Mouse (Mus musculus): Measurements from ENCODE around the gene Ncstn. TPM values are rescaled to one million over a fixed set of nuclear protein-coding genes. Genes with fewer than 3 reads are reported as not detected.

Ncstn gene
- polyA plus RNA-seq (2014; fragmentation: Nextera tagmentation; extraction: Ambion mirVana): 66.5 and 136 TPM in 2 replicates

GRCm38 (mm10) chr1:172082101-172082898, at the start of gene Ncstn, which contains the start of gene Copa:
Gene Ncstn, minus strand, starts transcription at chr1:172082795.
Gene Copa, plus strand, starts transcription at chr1:172082529.
- ATAC-seq (ENCODE audit: low FRiP score, low TSS enrichment): peak; percentile 98
- H3K27me3 ChIP-seq (ENCODE audit: control insufficient read depth, insufficient read depth, low read length): no peaks in the 10 kb centered on the region
- H3K9me3 ChIP-seq (ENCODE audit: control insufficient read depth, low read length): no peaks in the 10 kb centered on the region
- H3K9ac ChIP-seq (ENCODE audit: low read depth, low read length): peak within 1 kb of the TSS; percentile 86
- peak within 1 kb of the TSS; percentile 91 for H3K4me3 ChIP-seq (ENCODE audit: low read length)
- peak within 1 kb of the TSS; percentile 73 for H3K27ac ChIP-seq (ENCODE audit: low read depth, low read length)
- WGBS: under 1% methylated on average over 40 of the region's 40 CpGs
- peaks cover 29% of the 10 kb centered on the region for H3K36me3 ChIP-seq (ENCODE audit: control insufficient read depth, insufficient read depth, low read length)
- H3K4me2 ChIP-seq (replicated peaks; ENCODE audit: low read depth, low read length): peak within 1 kb of the TSS; percentile 44
- 0 out of 2 replicates have a peak, but pooled peaks cover 6% of the 10 kb centered on the region for H3K4me1 ChIP-seq (ENCODE audit: control insufficient read depth, insufficient read depth, low read length)

GRCm38 (mm10) chr1:172132319-172132718, 49.7 kb upstream of the Ncstn start:
- Histone ChIP-seq H3K9ac (ENCODE audit: low read depth, low read length) (no peak overlapping the region), H3K27ac (ENCODE audit: low read depth, low read length) (no peak overlapping the region), H3K4me2 (replicated peaks; ENCODE audit: low read depth, low read length) (no peak overlapping the region), H3K36me3 (ENCODE audit: control insufficient read depth, insufficient read depth, low read length) (peaks cover 63% of the 10 kb centered on the region), H3K9me3 (ENCODE audit: control insufficient read depth, low read length) (no peaks in the 10 kb centered on the region), H3K27me3 (ENCODE audit: control insufficient read depth, insufficient read depth, low read length) (no peaks in the 10 kb centered on the region), H3K4me3 (ENCODE audit: low read length) (no peak overlapping the region), H3K4me1 (ENCODE audit: control insufficient read depth, insufficient read depth, low read length) (peaks cover 6% of the 10 kb centered on the region)
- ATAC-seq (ENCODE audit: low FRiP score, low TSS enrichment): no peak
- 84% methylated on average over 7 of the region's 7 CpGs for WGBS

GRCm38 (mm10) chr1:172129780-172130179, 47.2 kb upstream of the Ncstn start:
- H3K36me3 ChIP-seq (ENCODE audit: control insufficient read depth, insufficient read depth, low read length): peaks cover 57% of the 10 kb centered on the region
- ATAC-seq (ENCODE audit: low FRiP score, low TSS enrichment): no peak
- no peak overlapping the region for H3K4me2 ChIP-seq (replicated peaks; ENCODE audit: low read depth, low read length)

GRCm38 (mm10) chr1:172129108-172129507, 46.5 kb upstream of the Ncstn start:
- peaks cover 50% of the 10 kb centered on the region for H3K36me3 ChIP-seq (ENCODE audit: control insufficient read depth, insufficient read depth, low read length)
- no peak overlapping the region for H3K9ac ChIP-seq (ENCODE audit: low read depth, low read length)
- peaks cover 7% of the 10 kb centered on the region for H3K4me1 ChIP-seq (ENCODE audit: control insufficient read depth, insufficient read depth, low read length)
- H3K4me2 ChIP-seq (replicated peaks; ENCODE audit: low read depth, low read length): no peak overlapping the region
- H3K4me3 ChIP-seq (ENCODE audit: low read length): no peak overlapping the region
- ATAC-seq (ENCODE audit: low FRiP score, low TSS enrichment): no peak
- H3K27ac ChIP-seq (ENCODE audit: low read depth, low read length): no peak overlapping the region
- H3K9me3 ChIP-seq (ENCODE audit: control insufficient read depth, low read length): no peaks in the 10 kb centered on the region
- WGBS: 80% methylated on average over 2 of the region's 2 CpGs
- H3K27me3 ChIP-seq (ENCODE audit: control insufficient read depth, insufficient read depth, low read length): no peaks in the 10 kb centered on the region

More at GRCm38 (mm10) chr1:172129780-172130179, 47.2 kb upstream of the Ncstn start:
- Histone ChIP-seq H3K27me3 (ENCODE audit: control insufficient read depth, insufficient read depth, low read length) (no peaks in the 10 kb centered on the region), H3K9me3 (ENCODE audit: control insufficient read depth, low read length) (no peaks in the 10 kb centered on the region), H3K9ac (ENCODE audit: low read depth, low read length) (no peak overlapping the region), H3K4me3 (ENCODE audit: low read length) (no peak overlapping the region), H3K27ac (ENCODE audit: low read depth, low read length) (no peak overlapping the region), H3K4me1 (ENCODE audit: control insufficient read depth, insufficient read depth, low read length) (peaks cover 7% of the 10 kb centered on the region)
- 96% methylated on average over 5 of the region's 5 CpGs for WGBS

GRCm38 (mm10) chr1:172128563-172128962, 46.0 kb upstream of the Ncstn start:
- 94% methylated on average over 15 of the region's 15 CpGs for WGBS
- H3K9ac ChIP-seq (ENCODE audit: low read depth, low read length): no peak overlapping the region
- H3K27me3 ChIP-seq (ENCODE audit: control insufficient read depth, insufficient read depth, low read length): no peaks in the 10 kb centered on the region
- peaks cover 7% of the 10 kb centered on the region for H3K4me1 ChIP-seq (ENCODE audit: control insufficient read depth, insufficient read depth, low read length)
- H3K36me3 ChIP-seq (ENCODE audit: control insufficient read depth, insufficient read depth, low read length): peaks cover 47% of the 10 kb centered on the region
- no peak overlapping the region for H3K4me2 ChIP-seq (replicated peaks; ENCODE audit: low read depth, low read length)
- no peak overlapping the region for H3K27ac ChIP-seq (ENCODE audit: low read depth, low read length)
- ATAC-seq (ENCODE audit: low FRiP score, low TSS enrichment): no peak
- H3K4me3 ChIP-seq (ENCODE audit: low read length): no peak overlapping the region
- H3K9me3 ChIP-seq (ENCODE audit: control insufficient read depth, low read length): no peaks in the 10 kb centered on the region

GRCm38 (mm10) chr1:172127487-172127886, 44.9 kb upstream of the Ncstn start:
- H3K4me1 ChIP-seq (ENCODE audit: control insufficient read depth, insufficient read depth, low read length): peaks cover 7% of the 10 kb centered on the region
- peak overlapping the region; percentile 71 for H3K4me2 ChIP-seq (replicated peaks; ENCODE audit: low read depth, low read length)
- peak overlapping the region; percentile 90 for H3K9ac ChIP-seq (ENCODE audit: low read depth, low read length)
- H3K4me3 ChIP-seq (ENCODE audit: low read length): peak overlapping the region; percentile 94
- H3K27ac ChIP-seq (ENCODE audit: low read depth, low read length): no peak overlapping the region
- no peaks in the 10 kb centered on the region for H3K9me3 ChIP-seq (ENCODE audit: control insufficient read depth, low read length)
- WGBS: 33% methylated on average over 5 of the region's 5 CpGs
- peaks cover 48% of the 10 kb centered on the region for H3K36me3 ChIP-seq (ENCODE audit: control insufficient read depth, insufficient read depth, low read length)
- no peaks in the 10 kb centered on the region for H3K27me3 ChIP-seq (ENCODE audit: control insufficient read depth, insufficient read depth, low read length)
- ATAC-seq (ENCODE audit: low FRiP score, low TSS enrichment): no peak

- Histone ChIP-seq H3K9ac (ENCODE audit: low read depth, low read length) (peak within 1 kb of the TSS; percentile 90), H3K36me3 (ENCODE audit: control insufficient read depth, insufficient read depth, low read length) (peaks cover 49% of the 10 kb centered on the region), H3K4me1 (ENCODE audit: control insufficient read depth, insufficient read depth, low read length) (peaks cover 7% of the 10 kb centered on the region), H3K27ac (ENCODE audit: low read depth, low read length) (0 out of 2 replicates have a peak within 1 kb of the TSS, but pooled peaks have one; percentile 55), H3K9me3 (ENCODE audit: control insufficient read depth, low read length) (no peaks in the 10 kb centered on the region), H3K27me3 (ENCODE audit: control insufficient read depth, insufficient read depth, low read length) (no peaks in the 10 kb centered on the region), H3K4me3 (ENCODE audit: low read length) (peak within 1 kb of the TSS; percentile 94), H3K4me2 (replicated peaks; ENCODE audit: low read depth, low read length) (peak within 1 kb of the TSS; percentile 75)
- ATAC-seq (ENCODE audit: low FRiP score, low TSS enrichment): peak; percentile 95
- WGBS: 1% methylated on average over 42 of the region's 42 CpGs
Measured at GRCm38 (mm10) chr1:172126376-172127347, 44.1 kb upstream of the Ncstn start, which contains the start of gene Pex19. Gene Pex19, plus strand, starts transcription at chr1:172126755.

- Histone ChIP-seq H3K36me3 (ENCODE audit: control insufficient read depth, insufficient read depth, low read length) (peaks cover 50% of the 10 kb centered on the region), H3K4me1 (ENCODE audit: control insufficient read depth, insufficient read depth, low read length) (peaks cover 7% of the 10 kb centered on the region), H3K27me3 (ENCODE audit: control insufficient read depth, insufficient read depth, low read length) (no peaks in the 10 kb centered on the region), H3K4me2 (replicated peaks; ENCODE audit: low read depth, low read length) (no peak overlapping the region), H3K9me3 (ENCODE audit: control insufficient read depth, low read length) (no peaks in the 10 kb centered on the region), H3K4me3 (ENCODE audit: low read length) (no peak overlapping the region), H3K27ac (ENCODE audit: low read depth, low read length) (no peak overlapping the region), H3K9ac (ENCODE audit: low read depth, low read length) (no peak overlapping the region)
- 79% methylated on average over 6 of the region's 6 CpGs for WGBS
- no peak for ATAC-seq (ENCODE audit: low FRiP score, low TSS enrichment)
Measured at GRCm38 (mm10) chr1:172124572-172124971, 42.0 kb upstream of the Ncstn start.
